Mouse (Mus musculus): ENCODE measurements around the gene Pnpla1. TPM values are rescaled to one million over a fixed set of nuclear protein-coding genes. Genes with fewer than 3 reads are reported as not detected.

Pnpla1 gene
- total RNA-seq, 1 experiment from 2014 or later: not detected

DNA sequence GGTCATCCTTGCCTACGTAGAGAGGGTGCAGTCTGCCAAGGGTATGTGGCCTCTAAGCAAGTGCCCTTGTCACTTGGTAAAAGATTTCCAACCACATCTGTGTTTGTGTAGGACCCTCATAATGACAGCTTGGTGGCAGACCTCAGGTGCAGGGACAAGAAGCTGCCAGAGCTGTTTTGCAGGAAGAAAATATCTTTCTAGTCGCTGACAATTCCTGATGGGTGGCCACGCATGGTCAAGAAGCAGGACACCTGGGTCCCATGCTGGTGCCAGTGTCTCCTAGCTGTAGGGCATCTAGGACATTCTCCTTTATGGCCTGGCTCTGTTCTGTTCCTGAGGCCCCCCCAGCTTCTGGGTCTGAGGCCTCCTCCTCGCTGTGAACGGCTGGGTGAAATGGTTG, 18.1 kb downstream of the Pnpla1 start:
- no peak for ATAC-seq (replicated peaks; ENCODE audit: insufficient number of reproducible peaks, low FRiP score, low TSS enrichment, poor library complexity, severe bottlenecking)

DNA sequence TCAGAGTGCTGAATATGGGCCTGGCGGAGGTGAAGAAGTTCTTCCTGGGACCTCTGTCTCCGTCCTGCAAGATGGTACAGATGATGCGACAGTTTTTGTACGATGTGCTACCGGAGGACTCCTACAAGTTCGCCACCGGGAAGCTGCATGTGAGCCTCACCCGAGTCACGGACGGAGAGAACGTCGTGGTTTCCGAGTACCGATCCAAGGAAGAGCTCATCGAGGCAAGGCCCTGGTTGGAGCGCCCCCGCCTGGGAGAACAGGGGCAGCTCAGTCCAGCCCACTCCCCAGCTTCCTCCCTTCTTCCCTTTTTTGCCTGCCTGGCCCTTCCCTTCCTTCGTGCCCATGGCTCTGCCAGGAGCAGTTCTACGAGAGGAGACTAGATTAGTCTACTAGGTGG, 18.6 kb downstream of the Pnpla1 start:
- no peak for ATAC-seq (replicated peaks; ENCODE audit: insufficient number of reproducible peaks, low FRiP score, low TSS enrichment, poor library complexity, severe bottlenecking)

DNA sequence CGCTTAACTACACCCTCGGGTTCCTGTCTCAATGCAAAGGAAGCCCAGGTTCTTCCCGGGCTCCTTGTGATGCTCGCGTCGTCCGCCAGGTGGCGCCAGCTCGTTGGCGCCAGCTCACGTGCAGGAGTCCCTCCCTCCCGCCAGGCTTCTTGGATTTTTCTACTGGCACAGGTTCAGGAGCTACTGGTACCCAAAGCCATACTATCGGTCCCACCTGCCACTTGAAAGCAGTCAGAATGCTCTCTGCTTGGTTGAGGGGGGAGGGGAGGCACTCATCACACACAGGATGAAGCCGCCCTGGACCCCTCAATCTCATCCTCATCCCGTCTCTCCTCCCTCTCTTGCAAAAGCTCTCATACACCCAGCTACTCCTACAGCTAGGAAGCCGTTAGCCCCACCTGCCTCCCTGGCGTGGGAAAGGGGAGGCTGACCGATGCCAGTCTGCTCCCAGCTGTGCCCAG, 21.8 kb downstream of the Pnpla1 start:
- ATAC-seq (replicated peaks; ENCODE audit: insufficient number of reproducible peaks, low FRiP score, low TSS enrichment, poor library complexity, severe bottlenecking): peak; percentile 48

DNA sequence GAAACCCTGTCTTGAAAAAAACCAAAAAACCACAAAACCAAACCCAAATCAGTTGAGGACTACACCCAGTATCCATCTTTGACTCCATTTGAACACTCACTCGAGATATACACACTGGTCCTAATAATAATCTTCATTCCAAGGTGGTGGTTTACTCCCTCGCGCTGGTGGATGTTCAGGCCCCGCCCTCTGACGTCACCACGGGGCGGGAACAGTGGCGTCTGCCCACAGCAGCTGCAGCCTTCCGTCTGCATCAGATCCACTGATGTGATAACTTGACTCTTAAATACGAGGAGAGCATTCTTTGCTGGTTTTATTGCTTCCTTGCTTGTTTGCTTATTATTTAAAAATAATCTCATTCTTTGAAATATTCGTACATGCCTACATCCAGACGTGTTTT, 24.1 kb downstream of the Pnpla1 start:
- ATAC-seq (replicated peaks; ENCODE audit: insufficient number of reproducible peaks, low FRiP score, low TSS enrichment, poor library complexity, severe bottlenecking): peak; percentile 57; the same call in 1 of the 2 replicates

DNA sequence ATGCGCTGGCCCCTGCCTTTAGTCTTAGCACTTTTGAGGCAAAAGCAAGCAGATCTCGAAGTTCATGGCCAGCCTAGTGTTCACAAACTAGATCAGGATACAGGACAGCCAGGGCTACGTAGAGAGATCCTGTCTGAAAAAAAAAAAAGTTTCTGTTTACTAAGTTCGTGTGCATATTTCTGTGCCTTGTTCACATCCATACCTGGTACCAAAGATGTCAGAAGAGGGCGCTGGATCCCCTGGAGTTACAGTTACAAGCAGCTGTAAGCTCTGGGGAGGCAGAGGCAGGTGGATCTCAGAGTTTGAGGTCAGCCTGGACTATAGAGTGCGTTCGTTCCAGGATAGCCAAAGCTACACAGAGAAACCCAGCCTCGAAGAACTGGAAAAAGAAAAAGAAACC, 24.6 kb downstream of the Pnpla1 start:
- ATAC-seq (replicated peaks; ENCODE audit: insufficient number of reproducible peaks, low FRiP score, low TSS enrichment, poor library complexity, severe bottlenecking): no peak

DNA sequence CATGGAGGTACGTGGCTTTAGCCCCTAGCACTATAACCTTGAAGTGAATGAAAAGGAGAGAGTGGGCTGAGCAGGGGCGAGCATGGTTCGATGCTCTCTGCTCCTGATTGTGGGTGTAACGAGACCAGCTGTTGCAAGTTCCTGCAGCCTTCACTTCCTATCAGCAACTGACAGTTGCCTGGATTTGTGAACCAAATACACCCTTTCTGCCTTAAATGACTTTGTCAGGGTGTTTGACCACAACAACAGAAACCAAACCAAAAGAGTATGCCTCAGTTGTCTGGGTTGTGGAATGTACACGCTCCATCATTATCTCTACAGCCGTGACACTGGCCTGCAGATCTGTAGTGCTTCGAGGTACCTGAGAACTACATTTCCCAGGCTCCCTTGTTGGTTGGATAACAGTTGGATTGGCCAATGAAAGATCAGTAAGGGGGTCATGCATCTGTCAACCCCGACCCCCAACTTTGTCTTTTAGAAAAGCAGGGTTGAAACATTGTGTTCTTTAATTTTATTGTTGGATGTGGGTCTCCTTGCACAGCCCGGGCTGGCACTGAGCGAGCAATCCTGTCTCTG, 25.8 kb downstream of the Pnpla1 start:
- ATAC-seq (replicated peaks; ENCODE audit: insufficient number of reproducible peaks, low FRiP score, low TSS enrichment, poor library complexity, severe bottlenecking): no peak

DNA sequence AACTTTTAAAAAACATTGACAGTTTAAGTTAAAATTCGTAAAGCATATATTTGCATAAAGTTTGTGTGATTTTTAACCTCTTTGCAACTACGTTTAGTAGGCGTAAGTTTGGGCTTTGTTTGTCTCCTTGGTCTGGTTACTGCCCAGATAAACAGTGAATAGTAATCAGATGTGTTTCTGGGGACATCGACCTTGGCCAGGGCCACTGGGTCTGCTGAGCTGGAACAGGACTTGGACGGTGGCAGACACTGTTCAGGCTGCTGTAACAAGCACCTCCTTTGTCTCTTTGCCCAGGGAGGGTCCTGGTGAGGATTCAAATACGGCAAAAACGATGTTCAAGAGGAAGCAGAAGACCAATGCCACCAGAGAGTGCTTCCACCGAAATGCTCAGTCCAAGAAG, 27.0 kb downstream of the Pnpla1 start:
- no peak for ATAC-seq (replicated peaks; ENCODE audit: insufficient number of reproducible peaks, low FRiP score, low TSS enrichment, poor library complexity, severe bottlenecking)

DNA sequence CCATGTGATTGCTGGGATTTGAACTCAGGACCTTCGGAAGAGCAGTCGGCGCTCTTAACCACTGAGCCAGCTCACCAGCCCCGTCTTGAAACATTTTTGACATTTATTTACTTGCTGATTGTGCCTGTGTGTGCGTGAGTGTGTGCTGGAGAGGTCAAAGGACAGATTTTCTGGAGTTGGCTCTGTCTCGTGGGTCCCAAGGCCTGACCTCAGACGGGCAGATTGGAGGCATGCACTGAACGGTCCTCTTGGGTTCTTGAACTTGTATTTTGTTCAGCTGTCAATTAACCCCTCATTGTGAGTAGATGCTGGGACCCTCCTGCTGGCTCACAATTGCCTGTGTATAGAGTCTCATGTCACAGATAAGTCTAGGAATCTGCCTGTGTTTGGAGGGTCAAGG, 28.1 kb downstream of the Pnpla1 start:
- no peak for ATAC-seq (replicated peaks; ENCODE audit: insufficient number of reproducible peaks, low FRiP score, low TSS enrichment, poor library complexity, severe bottlenecking)

DNA sequence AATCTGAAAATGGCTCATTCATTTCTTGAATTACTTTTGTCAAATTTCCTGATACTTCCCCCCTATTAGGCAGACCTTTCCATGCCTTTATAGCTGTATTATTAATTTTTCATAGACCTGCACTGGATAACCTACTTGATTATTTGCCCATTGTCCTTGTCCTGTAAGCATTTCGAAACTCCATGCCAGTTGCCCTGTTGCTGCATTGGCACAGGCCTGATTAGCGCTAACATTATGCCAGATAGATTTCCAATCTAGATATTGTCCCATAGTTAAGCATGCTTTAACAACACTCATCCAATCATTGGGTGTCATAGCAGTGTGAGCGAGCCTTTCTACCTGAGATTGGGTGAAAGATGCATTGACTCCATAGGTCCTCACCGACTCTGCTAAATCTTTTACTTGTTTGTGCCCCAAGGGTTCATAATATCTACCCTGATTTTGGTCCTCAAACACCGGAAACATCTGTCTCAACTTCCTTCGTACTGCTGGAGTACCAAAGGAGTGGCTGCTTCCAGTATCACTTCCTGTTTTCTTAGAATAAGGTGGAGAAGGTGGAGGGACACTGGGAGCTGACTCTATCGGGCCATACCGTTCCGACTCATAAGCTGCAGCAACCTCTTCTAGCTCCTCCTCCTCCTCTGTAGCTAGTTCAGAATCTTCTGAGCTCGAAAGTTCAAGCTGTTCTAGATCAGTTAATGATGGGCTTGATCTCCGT, 36.0 kb downstream of the Pnpla1 start:
- ATAC-seq (replicated peaks; ENCODE audit: insufficient number of reproducible peaks, low FRiP score, low TSS enrichment, poor library complexity, severe bottlenecking): peak; percentile 89

DNA sequence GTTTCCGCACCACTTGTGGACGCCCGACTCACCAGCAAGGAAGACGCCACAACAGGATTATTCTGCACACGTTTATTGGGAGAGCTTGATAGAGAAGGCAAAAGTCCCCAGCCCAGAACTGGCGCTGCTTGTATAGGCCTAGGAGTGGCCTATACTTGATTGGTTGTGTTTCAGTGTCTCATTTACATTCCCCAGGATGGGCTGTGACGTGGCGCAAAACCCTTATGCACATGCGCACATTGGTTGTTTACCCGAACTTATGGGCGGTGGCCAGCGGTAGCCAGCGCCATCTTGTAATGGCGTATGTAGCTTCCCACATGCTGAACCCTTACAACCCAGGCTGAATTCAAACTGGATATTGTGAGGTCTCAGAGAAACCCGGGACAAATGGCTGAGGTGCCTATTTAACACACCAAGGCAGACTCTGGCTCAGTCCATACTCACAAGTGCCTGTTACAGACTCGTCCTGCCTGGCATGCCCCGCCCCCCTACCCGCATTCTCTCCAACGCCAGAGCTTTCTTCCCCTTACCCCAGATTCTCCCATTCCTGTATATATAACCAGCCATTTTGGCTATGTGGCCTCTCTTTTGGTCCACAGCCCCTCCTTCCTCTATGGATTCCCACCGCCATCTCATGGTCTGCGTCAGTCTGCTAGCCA, 37.1 kb downstream of the Pnpla1 start:
- no peak for ATAC-seq (replicated peaks; ENCODE audit: insufficient number of reproducible peaks, low FRiP score, low TSS enrichment, poor library complexity, severe bottlenecking)

DNA sequence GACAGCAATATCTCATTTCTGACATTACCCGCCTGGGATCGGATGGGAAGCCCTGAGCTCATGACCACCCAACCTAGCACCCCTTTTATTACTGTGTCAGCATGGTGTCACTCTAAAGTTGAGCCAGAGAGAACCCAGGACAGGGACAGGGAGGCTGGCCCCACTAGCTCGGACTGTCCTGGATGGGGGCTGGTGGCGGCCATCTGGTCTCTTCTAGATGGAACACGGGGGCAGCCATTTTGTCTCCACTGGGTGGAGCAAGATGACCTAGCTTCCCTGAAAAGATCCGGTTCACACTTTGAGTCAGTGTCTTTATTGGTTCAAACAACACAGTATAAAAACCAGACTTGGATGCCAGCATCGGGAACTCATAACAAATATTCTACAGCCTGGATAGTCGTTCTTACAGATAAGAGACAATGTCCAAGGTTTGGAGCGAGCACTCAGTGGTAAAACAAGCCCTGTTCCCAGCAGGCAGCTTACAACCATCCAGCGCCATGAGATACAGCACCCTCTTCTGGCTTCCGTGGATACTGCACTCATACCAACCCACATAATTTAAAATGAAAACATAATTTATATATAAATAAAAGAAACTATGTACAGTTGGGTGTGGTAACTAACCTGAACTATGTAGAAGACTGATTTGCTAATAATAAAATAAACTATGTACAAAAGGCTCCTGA, 38.0 kb downstream of the Pnpla1 start:
- ATAC-seq (replicated peaks; ENCODE audit: insufficient number of reproducible peaks, low FRiP score, low TSS enrichment, poor library complexity, severe bottlenecking): no peak

DNA sequence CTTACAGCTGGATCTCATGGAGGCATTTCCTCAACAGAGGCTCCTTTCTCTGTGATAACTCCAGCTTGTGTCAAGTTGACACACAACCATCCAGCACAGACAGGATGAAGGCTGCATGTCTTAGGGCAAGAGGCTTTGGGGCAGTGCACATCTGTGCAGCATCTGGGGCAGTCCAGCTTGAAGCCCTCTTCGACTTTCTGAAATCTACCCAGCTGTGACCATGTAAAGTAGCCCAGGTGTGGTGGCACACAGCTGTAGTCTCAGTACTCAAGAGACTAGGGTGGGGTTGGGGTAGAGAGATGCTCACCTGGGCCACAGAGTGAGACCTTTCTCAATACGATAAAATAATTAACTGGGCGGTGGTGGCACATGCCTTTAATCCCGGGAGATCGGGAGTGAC, 39.6 kb downstream of the Pnpla1 start:
- no peak for ATAC-seq (replicated peaks; ENCODE audit: insufficient number of reproducible peaks, low FRiP score, low TSS enrichment, poor library complexity, severe bottlenecking)

DNA sequence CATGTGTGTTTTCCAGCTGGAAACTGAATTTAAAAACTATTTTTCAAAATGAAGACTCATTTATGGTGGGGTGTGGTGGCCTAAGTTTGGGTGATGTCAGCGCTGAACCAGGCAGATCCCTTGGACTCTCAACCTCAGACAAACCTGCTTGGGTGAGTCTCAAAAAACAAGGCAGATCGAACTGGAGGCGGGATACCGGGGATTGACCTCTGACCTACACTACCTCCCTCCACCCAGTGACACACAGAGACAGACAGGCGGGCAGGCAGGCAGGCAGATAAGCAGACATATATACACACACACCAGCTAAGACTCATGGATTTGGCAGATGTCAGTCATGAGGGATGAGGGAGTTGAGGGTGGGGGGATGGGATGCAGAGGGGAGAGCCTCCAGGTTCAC, 40.0 kb downstream of the Pnpla1 start:
- no peak for ATAC-seq (replicated peaks; ENCODE audit: insufficient number of reproducible peaks, low FRiP score, low TSS enrichment, poor library complexity, severe bottlenecking)

DNA sequence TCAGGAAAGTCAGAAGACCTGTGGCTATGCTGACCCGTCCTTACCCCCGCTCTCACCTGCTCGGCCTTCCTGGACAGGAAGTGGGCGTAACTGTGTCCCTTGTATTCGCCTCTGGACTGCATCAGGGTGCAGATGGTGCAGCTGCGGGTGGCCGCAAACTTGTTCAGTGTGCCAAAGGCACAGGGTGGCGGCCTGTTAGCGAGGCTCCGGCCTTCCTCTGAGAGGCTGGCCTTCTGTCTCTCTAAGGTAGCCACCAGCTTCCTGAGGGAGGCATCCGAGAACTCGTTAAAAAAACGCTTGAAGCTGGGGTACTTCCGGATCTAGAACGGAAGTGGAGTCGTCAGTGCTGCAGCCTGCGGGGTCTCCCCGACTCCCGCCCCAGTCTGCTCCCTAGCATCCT, 41.2 kb downstream of the Pnpla1 start:
- ATAC-seq (replicated peaks; ENCODE audit: insufficient number of reproducible peaks, low FRiP score, low TSS enrichment, poor library complexity, severe bottlenecking): no peak

DNA sequence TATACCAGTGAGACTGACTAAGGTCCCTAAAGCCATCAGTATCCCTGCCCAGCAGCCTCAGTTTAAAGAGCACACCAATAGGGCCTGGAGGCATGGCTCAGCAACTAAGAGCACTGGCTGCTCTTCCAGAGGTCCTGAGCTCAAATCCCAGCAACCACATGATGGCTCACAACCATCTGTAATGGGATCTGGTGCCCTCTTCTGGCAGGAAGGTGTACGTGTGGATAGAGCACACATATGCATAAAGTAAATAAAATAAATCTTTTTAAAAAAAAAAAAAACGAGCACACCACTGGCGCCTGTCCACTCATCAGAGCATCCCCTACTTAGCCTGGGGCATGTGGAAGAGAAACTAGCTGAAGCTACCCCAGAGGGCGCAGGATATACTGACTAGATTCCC, 43.3 kb downstream of the Pnpla1 start:
- no peak for ATAC-seq (replicated peaks; ENCODE audit: insufficient number of reproducible peaks, low FRiP score, low TSS enrichment, poor library complexity, severe bottlenecking)

DNA sequence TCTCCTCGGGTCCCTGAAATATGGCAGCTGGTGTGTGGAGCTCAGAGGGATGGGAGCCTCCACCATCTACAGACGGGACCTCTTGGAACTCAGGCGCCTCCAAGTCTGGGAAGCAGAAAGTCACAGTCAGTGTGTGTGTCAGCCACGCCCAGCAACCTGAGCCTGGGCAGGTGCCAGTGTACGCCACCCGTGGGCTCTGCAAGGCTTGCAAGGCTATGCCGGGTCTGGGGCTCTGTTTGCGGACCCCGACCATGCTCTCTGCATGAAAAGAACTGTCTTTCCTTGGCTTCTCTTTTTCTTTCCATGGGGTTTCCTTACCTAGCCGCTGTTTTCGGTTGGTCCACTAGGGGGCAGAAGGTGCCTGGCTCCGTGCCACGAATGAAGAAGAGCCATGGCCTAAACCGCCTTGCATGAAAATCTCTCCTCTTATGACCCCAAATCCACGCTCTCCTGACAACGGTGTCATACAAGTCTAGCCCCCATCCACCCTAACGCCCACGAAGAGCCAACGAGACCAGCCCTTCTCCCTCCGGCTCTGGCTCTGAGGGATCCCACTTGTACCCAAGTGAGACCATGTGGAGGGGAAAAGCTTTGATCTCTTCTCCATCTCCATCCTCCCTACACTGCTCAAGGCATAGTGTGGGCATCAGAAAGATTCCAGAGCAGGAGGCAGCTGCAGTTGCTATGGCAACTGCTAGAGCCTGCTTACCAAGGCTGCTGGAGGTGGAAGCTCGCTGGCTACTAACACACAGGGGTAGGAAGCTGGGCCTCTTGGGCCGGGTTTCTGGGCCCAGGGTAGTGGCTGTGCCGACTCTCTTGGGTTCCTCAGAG, 46.5 kb downstream of the Pnpla1 start:
- peak; percentile 65 for ATAC-seq (replicated peaks; ENCODE audit: insufficient number of reproducible peaks, low FRiP score, low TSS enrichment, poor library complexity, severe bottlenecking)

DNA sequence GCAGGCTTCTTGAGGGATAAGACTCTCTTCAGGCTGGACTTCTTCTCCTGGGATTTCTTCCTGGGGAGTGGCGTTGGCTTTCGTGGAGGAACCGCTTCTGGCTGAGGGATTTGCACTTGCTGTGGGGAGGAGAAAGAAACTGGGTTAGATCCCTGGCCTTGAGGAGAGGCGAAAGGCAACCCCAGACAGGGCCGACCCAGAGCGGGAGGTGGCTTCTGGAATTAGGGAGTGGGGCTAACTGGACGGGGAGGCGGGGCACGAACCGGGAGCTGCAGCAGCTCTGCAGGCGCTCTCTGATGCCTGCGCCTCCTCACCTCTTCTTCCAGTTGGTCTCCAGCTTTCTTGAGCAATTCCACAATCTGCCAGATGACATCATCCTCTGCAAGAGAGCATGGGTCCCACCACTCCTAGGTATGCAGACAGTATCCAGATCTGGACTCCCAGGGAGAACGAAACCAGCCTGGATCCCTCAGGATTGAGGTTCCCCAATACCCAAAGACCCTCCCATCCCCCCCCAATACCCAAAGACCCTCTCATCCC, 47.2 kb downstream of the Pnpla1 start:
- no peak for ATAC-seq (replicated peaks; ENCODE audit: insufficient number of reproducible peaks, low FRiP score, low TSS enrichment, poor library complexity, severe bottlenecking)

DNA sequence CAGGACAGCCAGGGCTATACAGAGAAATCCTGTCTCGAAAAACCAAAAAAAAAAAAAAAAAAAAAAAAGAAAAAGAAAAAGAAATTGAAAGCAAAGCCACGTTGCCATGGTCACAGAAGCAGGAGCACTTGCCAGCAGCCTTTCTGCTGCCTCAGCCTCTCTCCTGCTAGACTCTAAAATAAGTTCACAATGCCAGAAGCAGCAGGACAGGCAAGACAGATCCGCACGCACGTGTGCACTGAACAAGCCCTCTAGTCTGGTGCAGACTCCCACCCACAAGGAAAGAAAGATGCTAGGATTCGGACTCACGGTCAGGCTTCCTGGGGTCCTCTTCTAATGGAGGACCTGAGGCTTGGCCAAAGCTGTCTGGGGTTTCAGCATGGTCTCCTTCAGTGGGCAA, 49.7 kb downstream of the Pnpla1 start:
- ATAC-seq (replicated peaks; ENCODE audit: insufficient number of reproducible peaks, low FRiP score, low TSS enrichment, poor library complexity, severe bottlenecking): no peak

All from monocyte, adult 5-6 weeks (primary cell).